Mouse (Mus musculus): ENCODE results near the gene Mgst2.
A peak's percentile ranks its signal among the peaks of the same experiment; 100 is the strongest.

The Mgst2 gene

DNA sequence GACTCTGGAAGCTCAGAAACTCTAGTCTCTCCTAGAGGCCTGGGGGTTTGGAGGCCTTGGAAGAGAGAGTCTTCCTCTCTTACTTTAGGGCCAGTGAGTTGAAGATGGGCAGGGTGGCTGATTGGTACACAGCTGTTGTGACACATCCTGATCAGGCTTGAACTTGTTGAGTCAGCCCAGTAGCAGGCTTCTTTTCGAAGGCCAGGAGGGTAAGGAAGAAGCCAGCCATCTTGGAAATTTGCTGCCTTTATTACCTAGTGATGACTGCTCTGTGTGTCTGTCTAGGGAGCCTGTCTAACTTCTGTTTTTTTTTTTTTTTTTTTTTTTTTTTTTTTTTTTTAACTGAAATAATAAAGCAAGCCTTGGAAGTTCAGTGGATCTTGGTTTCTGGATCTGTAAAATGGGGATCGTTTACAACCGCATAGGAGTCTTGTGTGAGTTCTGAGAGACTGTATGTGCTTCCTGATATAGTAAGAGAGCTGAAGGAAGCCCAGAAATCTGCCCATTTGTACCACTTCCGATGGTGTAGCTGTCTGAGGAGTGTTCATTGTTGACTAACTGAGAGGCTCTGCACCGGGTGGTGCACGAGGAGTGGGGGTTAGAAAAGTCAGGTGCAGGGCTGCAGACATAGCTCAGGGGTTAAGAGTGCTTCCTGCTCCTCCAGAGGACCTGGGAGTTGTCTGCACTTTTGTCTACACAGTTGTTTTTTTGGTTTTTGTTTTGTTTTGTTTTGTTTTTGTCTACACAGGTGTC is 5.7 kb upstream of the Mgst2 start:
- no peak for DNase-seq

DNA sequence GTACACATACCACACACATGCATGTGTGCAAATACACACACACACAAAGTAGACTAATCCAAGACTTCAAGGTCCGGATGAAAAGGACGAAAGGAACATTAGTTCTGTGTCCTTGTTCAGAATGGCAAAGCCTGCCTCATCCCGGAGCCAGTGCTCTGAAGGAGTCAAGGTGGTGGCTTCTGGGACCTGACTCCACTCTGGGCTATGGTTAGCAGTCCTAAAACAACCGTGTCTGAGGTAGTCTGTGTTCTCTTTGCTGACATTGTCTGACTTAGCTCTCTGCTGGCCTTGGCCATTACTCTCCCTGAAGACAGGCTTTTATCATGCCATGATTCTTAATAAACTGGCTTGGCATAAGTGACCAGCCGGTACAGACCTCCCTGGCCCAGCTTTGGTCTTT is 745 bp upstream of the Mgst2 start:
- no peak for DNase-seq

DNA sequence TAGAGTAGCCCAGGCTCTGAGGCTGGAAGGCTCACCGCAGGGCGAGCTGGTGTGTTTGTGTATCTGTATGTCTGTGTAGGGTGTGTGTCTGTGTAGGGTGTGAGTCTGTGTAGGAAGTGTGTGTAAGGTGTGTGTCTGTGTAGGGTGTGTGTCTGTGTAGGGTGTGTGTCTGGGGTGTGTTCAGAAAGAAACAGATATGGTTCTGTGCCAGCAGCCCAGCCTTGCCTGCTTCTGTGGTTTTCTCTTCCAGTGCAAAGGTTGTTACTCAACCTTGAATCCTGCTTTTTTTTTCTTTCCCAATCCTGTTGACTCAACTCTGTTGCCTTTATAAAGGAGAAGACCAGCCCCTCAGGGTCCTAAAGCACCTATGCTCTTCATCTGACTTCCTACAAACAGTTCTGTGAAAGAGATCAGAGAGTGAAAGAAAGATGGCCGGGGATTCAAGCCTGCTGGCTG is 689 bp downstream of the Mgst2 start:
- DNase-seq: no peak

DNA sequence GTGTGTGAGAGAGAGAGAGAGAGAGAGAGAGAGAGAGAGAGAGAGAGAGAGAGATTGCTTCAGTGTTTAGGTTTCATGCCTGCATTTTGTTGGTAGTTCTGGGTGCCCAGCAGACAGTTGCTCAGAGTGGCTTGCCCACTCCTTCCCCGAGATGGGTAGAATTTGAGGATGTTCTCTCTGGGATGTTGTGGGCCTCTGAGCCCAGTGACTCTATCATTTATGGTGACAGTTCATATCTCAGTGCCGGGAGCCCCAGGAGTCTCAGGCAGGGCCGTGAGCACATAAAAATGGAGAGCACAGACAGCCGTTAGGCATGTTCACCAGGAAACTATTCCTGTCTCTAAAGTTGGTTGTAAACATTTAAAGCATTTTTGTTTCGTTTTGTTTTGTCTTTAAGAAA is 1.2 kb downstream of the Mgst2 start:
- DNase-seq: no peak

DNA sequence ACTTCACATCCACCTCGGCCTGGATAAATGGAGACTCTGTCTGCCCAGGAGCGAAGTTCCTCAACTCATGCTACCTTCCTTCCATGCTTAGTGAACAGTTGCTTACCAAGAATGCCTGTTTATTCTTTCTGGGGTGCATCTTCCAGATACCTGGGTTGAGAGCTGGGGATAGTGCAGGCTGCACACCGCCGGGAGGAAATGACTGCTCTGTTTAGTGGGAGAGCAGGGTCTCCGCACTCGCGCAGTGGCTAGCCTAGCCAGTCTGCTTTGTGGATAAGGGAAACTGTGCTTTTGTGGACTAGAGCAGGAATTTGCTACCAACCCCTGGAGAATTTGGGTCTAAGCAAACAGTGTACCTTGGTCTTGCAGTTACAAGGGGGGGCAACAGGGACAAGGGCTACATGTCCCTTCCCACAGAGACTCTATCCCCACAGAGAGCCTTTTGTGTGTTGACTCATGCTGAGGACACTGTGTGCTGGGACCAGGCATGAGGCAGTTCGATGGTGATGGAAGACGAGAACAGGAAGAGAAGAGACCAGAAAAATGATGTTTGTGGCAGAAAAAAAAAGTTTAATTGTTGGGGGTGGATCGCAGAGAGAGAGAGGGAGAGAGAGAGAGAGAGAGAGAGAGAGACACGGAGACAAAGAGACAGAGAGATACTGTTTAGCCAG is 1.9 kb downstream of the Mgst2 start:
- DNase-seq: no peak

DNA sequence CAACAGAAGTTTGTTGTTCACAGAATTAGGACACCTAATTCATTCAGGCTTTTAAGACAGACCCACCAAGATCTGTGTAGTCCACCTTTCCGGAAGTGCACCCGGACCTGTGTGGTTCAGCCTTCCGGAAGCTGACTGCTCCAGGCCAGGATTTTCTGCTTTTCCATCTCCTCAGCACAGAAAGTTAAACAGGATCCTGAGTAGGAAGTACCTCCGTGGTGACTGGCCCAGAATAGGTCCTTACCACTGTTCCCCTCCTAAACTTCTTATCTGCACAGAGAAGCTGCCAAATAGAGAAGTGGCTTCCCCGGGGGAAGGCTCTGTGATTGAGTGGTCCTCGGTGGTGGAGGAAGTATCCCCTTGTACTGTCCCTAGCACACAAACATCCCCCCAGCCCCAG is 2.4 kb downstream of the Mgst2 start:
- no peak for DNase-seq

DNA sequence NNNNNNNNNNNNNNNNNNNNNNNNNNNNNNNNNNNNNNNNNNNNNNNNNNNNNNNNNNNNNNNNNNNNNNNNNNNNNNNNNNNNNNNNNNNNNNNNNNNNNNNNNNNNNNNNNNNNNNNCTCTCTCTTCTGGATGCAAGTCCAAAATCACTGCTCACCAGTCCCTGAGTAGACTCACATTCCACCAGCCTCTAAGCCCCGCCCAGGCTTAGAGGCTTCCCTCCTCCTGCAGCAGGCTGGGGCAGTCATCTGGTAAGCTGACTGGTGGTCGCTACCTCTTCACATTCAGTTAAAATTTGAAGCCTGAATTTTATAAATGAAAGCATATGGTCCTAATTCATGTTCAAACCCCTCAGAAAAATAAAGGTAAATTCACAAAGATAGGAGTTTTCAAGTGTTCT is 8.4 kb downstream of the Mgst2 start:
- no peak for DNase-seq

DNA sequence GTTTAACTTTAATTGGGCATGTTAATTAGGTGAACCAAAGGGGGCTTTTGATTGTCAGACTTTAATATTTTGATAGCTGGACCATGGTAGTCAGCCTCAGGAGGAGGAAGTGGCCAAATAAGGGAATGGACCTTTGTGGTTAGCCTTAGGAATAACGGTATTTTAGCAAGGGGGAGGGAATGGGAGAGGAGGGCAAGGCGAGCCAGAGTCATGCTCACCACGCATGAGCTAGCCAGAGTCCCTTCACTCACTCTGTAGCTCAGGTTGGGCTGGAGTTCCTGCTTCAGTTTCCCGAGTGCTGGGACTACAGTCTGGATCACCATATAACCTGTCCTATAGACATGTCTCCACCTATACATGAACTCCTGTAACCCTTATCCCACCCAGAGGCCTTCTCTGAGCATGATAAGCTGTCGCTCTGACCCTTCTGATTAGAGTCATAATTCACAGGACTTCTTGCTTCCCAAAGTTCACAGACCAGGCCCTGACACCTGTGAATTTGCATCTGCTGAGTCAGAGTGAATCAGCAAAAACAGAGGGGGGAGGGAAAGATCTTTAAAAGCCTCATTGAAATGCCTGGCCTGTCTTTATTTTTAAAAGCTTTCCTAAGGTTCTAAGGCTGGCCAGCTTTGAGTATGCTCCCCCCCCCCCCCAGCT is 10.4 kb downstream of the Mgst2 start:
- no peak for DNase-seq

DNA sequence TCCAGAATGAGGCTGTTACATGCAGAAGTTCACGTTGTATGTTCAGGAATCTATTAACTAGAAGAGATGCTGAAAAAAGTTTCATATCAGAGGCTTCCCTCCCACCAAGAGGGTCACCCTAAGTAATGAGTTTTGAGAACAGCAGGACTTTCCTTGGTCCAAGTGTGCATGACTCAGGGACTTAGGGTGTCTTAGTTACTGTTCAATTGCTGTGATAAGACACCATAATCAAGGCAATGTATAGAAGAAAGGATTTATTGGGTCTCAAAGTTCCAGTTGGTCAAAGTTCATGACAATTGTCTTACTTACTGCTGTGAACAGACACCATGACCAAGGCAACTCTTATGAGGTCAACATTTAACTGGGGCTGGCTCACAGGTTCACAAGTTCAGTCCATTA is 10.9 kb downstream of the Mgst2 start:
- no peak for DNase-seq

DNA sequence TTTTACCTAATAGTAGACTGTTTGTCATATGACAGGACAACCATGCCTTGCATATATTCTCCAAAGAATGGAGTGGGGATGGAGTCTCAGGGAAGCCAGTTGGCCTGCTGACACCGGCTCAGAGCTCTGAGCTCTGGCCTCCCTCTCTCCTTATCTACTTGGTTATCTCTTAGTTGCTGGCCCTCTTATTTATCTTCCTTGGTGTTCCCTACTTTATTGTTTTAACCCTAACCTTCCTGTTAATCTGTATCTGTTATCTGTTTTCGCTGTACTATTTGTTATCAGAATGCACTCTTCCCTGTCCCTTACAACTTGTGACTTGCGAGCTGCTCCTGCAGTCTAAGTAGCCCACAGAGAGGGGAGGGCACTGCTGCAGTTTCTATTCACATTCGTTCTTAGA is 12.5 kb downstream of the Mgst2 start:
- DNase-seq: no peak

DNA sequence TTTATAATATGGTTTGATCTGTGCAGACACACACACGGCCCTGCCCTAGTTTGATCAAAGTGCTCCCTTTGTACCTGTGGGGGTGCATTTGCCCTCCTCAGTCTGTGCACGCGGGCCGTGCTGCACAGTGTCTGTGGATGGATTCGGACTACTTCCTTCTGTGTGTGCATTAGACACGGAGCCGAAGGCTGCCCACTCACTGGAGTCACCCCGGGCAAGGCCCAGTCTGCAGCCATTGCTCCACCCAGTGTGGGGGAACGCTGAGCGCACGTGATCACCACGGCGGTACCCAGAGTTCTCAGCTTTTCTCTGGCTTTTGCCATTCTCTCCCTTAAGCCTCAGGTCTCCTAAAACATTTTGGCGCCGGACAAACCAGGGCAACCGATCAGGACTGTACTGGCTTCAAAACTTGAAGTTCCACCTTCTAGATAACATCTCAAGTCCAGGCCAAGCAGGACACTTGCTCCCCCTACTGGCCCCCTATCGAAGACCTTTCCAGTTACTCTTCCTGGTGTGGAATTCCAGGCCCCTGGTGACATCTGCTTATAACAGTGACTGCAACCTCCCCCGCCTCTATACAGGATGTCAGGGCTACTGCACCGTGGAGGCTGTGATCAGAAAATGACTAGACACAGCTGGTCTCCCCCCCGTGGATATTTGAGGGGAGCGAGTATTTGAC is 13.4 kb downstream of the Mgst2 start:
- peak; percentile 72 for DNase-seq

DNA sequence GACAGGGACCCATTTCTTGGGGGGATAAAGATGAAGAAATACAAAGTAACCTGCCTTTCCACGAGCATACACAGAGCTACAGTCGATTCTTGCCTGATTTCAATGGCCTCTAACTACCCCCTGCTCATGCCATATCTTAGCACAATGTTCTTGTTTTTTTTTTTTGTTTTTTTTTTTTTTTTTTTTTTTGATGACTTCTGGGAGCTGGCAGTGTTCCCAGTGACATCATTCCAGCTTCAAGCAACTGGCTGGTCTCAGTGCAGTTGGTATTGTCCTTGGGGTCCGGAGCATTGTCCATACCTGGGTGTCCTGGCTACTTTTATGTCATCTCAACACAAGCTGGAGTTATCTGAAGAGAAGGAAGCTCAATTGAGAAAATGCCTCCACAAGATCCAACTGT is 14.8 kb downstream of the Mgst2 start:
- no peak for DNase-seq

DNA sequence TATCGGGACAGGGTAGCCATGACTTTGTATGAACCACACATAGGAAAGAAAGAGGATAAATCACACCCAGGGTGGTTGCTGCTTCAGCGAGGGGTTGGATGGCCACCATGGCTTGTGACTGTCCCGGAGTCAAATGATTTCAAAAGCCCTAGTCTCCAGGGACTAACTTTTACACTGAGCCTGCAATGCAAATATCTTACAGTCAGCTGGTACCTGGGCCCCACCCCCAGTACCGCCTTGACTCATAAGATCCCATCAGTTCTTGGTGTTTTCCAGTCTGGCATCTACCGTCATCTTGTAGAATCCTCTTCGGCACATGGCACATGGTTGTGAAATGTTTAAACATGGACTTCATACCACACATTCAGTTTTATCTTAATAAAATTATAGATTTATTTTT is 25.4 kb downstream of the Mgst2 start:
- no peak for DNase-seq

DNA sequence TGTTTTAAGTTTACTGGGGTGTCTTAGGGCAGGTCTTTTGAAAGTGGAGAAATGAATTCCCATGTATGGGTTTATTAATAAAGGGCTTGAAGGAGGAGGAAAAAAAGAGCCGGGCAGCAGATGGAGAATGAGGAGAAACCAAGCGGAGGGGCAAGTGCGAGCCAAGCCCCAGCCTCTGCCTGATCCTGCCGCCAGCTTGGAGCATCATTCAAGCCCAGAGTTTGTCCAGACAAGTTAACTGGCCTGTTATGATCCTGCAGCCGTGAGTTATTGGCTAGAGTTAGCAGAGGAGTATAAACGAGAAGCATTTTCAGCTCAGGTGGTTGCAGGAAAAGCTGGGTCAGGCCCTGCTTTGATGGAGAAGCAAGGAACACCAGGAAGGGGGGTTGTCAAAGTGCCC is 26.2 kb downstream of the Mgst2 start:
- no peak for DNase-seq

DNA sequence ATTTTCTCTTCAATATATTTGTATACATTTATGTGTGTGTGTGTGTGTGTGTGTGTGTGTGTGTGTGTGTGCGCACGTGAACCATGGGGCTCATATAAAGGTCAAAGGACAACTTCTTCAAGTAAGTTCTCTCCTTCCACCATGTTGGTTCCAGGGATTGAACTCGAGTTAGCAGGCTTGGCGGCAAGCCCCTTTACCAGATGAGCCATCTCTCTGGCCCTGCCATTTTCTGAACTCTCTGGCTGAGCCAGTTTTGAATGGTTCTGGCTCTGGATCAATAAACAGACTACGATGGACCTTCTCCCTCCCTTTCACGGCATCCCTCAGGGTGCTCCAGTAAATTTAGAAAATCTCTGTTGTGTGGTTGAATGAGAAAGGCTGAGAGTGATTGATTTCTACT is 26.6 kb downstream of the Mgst2 start:
- no peak for DNase-seq

DNA sequence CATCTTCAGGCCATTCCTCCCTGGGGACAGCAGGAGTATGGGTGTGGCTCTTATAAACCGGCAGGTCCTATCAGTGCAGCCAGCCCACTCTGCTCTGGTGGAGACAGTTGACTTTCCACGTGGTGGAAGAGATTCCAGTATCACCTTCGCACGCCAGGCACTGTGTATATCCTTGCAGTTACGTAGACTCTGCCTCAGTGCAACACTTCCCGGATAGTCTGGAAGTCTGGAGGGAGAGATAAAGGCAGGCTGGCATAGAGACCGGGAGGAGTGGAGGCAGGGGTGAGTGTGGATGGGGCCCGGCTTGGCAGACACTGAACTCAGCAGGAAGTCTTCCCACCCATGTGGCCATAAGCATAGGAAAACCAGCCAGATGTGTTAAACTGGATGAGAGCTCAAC is 28.6 kb downstream of the Mgst2 start:
- DNase-seq: no peak

DNA sequence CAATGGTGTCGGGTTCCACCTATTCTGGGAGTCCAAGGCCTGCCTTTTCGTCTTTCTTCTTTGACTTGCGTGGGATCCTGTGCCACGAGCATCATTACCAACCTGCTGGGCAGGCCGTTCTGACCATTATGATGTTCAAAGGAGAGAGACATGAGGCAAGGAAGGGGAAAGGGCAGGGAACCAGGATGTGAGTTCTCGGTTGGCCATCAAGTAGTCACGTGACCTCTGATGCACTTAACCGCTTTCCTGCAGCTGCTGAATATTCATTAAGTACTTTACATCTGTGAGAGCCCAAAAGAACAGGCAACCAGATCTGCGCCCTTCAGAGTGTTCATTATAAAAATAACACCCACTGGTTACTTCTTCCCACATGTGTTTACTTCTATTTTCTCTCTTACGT is 33.0 kb downstream of the Mgst2 start:
- no peak for DNase-seq

DNA sequence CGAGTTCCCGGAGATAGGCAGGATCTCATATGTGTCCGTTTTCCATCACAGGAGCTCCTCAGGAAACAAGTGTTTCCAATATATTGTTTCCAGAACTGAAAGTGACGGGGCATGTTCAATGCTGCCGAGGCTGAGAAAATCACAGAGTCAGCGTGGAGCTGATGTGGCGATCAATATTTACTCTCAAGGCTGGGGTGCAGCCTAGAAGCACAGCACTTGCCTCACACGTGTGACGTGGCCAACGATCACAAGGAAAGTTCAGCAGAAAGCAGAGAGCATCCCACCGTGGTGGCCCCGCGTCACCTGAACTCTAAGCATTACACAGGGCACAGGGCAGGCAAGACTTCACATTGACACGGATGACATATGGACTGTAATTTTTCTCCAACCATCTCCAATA is 34.4 kb downstream of the Mgst2 start:
- DNase-seq: no peak

DNA sequence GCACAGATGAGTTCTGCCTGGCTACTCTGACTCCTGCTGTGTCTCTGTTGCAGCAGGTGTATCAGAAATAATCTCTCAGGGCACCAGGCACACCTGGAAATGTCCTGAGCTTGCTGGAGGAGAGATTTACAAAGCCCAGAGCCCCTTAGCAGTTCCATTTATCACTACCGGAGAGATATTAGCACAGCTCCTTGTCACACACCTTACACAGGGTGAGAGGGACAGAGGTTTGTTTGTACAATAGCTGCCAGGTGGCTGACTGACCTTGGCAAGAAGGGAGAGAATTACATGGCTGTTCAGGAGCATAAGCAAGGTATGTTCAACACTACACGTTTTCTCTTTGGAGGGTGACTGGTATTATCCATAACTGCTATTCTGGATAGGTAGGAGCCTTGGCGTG is 35.6 kb downstream of the Mgst2 start:
- no peak for DNase-seq

DNA sequence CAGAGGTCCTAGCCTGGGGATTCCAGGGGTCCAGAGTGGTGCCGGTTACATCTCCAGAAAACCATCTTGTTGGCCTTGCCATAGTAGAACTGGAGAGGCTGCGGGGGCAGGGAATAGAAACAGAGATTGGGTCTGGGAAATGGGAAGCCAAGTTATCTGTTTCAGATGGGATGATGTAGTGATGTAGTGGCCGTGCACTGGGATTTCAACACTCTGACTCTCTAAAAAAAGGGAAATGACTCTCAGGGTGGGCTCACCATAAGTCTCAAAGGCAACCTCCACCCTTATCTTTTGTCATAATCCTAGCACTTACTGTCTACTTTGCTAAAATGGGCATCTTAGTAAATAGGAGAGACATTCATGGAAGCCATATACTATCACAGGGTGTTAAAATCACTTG is 37.8 kb downstream of the Mgst2 start:
- DNase-seq: no peak

DNA sequence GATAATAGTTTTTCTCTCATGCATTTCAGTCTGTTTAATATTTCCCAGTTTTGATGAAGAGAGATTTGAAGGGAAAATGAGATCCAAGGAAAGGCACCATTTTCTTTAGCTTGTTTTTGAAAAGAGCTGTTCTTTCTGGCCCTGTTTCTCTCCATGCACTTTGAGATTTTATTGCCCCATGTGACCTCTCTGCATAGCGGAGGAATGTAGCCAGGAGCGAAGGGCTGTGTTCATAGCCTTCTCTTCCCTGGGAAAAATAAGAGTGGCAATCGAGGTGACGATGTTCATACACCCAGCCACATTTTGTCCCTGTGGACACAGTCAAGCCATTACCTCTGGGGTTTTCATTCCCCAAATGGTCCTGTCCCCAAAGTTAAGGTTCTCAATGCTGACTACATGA is 40.0 kb downstream of the Mgst2 start:
- peak; percentile 30 for DNase-seq

DNA sequence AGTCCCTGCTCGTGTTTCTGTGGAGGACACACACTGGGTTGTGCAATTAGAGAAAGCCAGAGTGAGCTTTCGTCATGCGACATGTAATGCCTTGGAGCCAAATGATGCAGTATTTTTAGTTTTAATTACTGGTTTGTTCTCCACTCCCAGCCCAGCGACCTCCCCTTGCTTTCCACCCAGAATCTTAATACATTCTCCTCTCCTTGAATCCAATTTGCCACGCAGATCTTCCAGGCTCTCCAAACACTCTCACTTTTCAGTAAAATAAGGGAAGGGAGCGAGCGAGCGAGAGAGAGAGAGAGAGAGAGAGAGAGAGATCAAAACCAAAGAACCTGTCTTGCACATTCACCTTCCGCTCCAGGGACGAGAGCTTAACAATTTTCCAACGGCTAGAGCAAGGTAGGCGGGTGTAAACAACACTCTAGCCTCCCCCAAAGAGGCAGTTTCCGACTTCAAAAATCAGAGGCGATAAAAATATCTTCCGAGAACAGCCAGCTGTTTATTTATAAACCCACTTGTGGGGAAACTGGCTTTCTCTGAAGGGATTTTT is 40.6 kb downstream of the Mgst2 start:
- peak; percentile 18 for DNase-seq

DNA sequence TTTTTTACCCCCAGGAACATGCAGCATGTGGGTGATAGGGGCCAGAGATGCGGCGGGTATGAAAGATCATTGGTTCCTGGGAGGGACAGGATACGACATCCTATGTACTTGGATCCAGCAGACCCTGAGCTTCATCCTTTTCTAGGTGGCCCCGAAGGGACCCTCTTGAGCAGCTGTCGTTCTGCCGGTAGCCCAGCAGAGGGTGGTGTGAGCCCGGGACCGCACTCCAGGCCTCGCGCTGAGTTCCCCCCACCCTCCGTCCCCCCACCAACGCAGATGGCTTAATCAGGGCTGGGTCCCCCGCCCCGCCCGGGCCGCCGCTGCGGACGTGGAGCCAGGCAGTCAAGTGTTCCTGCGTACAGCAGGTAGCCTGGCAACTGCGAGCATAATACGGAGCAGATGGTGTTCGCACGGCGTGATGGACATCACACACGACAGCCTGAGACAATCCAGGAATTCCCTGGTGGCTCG is 41.2 kb downstream of the Mgst2 start:
- DNase-seq: peak; percentile 43
